Mouse (Mus musculus) liver, embryonic 14.5 days (tissue): ENCODE measurements around the gene Tnxb. TPM values are rescaled to one million over a fixed set of nuclear protein-coding genes. Genes with fewer than 3 reads are reported as not detected.

Experiments
- ATAC-seq: fragments of 200-750 bp; cut with Nextera tagmentation; 2 replicates; pipeline ENCODE4 v1.8.0; 2017; ENCODE audit warnings: moderate number of reproducible peaks, mild to moderate bottlenecking, moderate library complexity; ENCODE audit not compliant: insufficient read depth
- DNase-seq, 3 experiments: peaks; one replicate each; pipeline ENCODE4 v3.0.0-alpha.2; 2012 to 2013; ENCODE audit warnings: low read depth in 3 of 3, low spot score in 3 of 3
- H3K27ac ChIP-seq: fragments of 300-500 bp; sonication (generic); 2 replicates; pipeline ENCODE4 v1.5.1; 2014; ENCODE audit warnings: moderate library complexity, mild to moderate bottlenecking, control low read depth, inconsistent platforms
- H3K27me3 ChIP-seq: fragments of 300-500 bp; sonication (generic); 2 replicates; pipeline ENCODE4 v1.6.1; 2014; ENCODE audit warnings: mild to moderate bottlenecking, low read length, moderate library complexity; ENCODE audit not compliant: control insufficient read depth, insufficient read depth
- H3K36me3 ChIP-seq: fragments of 300-500 bp; sonication (generic); replicated peaks from 2 replicates; pipeline ENCODE4 v1.6.1; 2014; ENCODE audit warnings: low read depth; ENCODE audit not compliant: control insufficient read depth, insufficient read depth
- H3K4me1 ChIP-seq, 2 experiments: fragments of 200-500 bp in 1 of 2; fragments of 300-500 bp in 1 of 2; sonication (generic) in 1 of 2; replicated peaks; 2 replicates each; pipeline ENCODE4 v1.6.1; 2012 to 2014; ENCODE audit warnings: antibody characterized with exemption in 1 of 2, inconsistent platforms in 1 of 2, low read length in 1 of 2; ENCODE audit not compliant: control insufficient read depth in 2 of 2, insufficient read depth in 2 of 2
- H3K4me2 ChIP-seq: fragments of 300-500 bp; sonication (generic); 2 replicates; pipeline ENCODE4 v1.6.1; 2014; ENCODE audit warnings: low read depth, mild to moderate bottlenecking, control low read depth, moderate library complexity
- H3K4me3 ChIP-seq, 2 experiments: fragments of 200-500 bp in 1 of 2; fragments of 300-500 bp in 1 of 2; sonication (generic) in 1 of 2; 2 replicates each; pipeline ENCODE4 v1.5.1; 2012 to 2014; ENCODE audit warnings: low read depth in 2 of 2, low read length in 2 of 2, mild to moderate bottlenecking in 2 of 2, control low read depth in 1 of 2, inconsistent platforms in 1 of 2, moderate library complexity in 1 of 2; ENCODE audit not compliant: insufficient read depth in 1 of 2
- H3K9ac ChIP-seq: fragments of 300-500 bp; sonication (generic); replicated peaks from 2 replicates; pipeline ENCODE4 v1.6.1; 2014; ENCODE audit warnings: mild to moderate bottlenecking, control low read depth, moderate library complexity
- H3K9me3 ChIP-seq: fragments of 300-500 bp; sonication (generic); 2 replicates; pipeline ENCODE4 v1.6.1; 2016; ENCODE audit warnings: low read length, mixed read lengths; ENCODE audit not compliant: control insufficient read depth
- CTCF ChIP-seq: IDR thresholded peaks from 2 replicates; pipeline ENCODE4 v1.5.1; 2016; ENCODE audit warnings: antibody characterized with exemption, low read depth, control low read depth
- EP300 ChIP-seq: IDR thresholded peaks from 2 replicates; pipeline ENCODE4 v1.6.1; 2016; ENCODE audit warnings: antibody characterized with exemption, low read depth
- WGBS: fragments of 180-500 bp; shearing (Covaris S2); extraction: QIAGEN DNeasy Blood & Tissue Kit; methylation state at CpG from one replicate; pipeline ENCODE4 v1.1.7; 2014; ENCODE audit not compliant: insufficient replicate concordance; 5-methylcytosine and 5-hydroxymethylcytosine counted together
- polyA plus RNA-seq, 2 experiments: library from polyadenylated mRNA; depleted of rRNA in 1 of 2; stranded (reverse) in 1 of 2; unstranded in 1 of 2; fragments of >200 nt; fragmentation: Nextera tagmentation in 1 of 2; extraction: Ambion mirVana in 1 of 2; gene quantifications; 2 replicates each; pipeline versions ENCODE4 v1.2.1 to v1.2.3; 2012 to 2014

Gene Tnxb
- polyA plus RNA-seq, 2 experiments, result 0.13 to 0.17 TPM

DNA sequence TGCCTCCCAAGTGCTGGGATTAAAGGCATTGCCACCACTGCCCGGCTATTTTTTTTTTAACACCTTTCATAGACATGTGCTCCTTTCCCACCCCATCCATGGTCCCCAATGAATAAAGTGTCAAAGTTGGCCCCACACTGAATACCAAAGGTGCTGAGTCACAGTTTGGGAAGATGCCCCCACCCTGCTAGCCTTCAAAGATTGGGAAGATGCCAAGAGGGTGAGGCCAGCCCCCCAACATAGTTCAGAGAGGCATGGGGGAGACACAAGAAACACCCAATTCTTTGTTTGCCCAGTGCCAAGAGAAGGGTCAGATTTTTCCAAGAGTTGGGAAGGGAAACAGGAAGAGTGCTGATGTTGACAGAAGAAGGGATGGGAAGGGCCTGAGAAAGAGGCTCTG lies 7.9 kb upstream of the Tnxb start:
- no peak overlapping the region for H3K4me2 ChIP-seq
- H3K9me3 ChIP-seq, result no peaks in the 10 kb centered on the region
- H3K27me3 ChIP-seq, result peaks cover 17% of the 10 kb centered on the region
- no peak overlapping the region for H3K4me3 ChIP-seq
- DNase-seq (no peak), ATAC-seq (no peak)
- H3K27ac ChIP-seq, result no peak overlapping the region
- no peaks in the 10 kb centered on the region for H3K4me1 ChIP-seq
- no peaks in the 10 kb centered on the region for H3K36me3 ChIP-seq
- no peak for TF ChIP-seq EP300
- H3K9ac ChIP-seq, result no peak overlapping the region
- 64% methylated on average over 1 of the region's 1 CpGs for WGBS

DNA sequence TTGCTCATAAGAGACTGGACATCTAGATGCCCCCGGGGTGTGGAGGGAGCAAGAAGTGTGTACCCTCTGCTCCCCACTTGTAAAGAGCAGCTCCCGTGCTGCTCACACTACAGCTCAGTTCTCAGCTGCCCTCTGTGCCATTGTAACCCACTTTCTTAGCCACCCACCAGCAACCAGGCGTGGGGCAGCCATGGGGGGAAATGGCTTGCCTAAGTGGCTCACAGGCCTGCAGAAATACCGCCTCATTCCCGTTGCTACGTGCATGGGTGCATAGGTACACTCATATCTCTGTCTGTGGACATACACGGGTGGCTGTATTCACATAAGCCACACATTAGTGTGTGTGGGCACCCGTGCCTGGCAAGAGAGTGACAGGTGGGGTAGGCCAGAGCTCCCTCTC lies 7.4 kb upstream of the Tnxb start:
- H3K9me3 ChIP-seq, result no peaks in the 10 kb centered on the region
- no peak overlapping the region for H3K27ac ChIP-seq
- no peaks in the 10 kb centered on the region for H3K4me1 ChIP-seq
- no peak for DNase-seq
- H3K4me3 ChIP-seq, result no peak overlapping the region
- H3K4me2 ChIP-seq, result no peak overlapping the region
- no peaks in the 10 kb centered on the region for H3K36me3 ChIP-seq
- H3K9ac ChIP-seq, result no peak overlapping the region
- 59% methylated on average over 8 of the region's 8 CpGs for WGBS
- no peak for TF ChIP-seq EP300
- no peak for TF ChIP-seq CTCF
- no peak for ATAC-seq
- peaks cover 16% of the 10 kb centered on the region for H3K27me3 ChIP-seq

DNA sequence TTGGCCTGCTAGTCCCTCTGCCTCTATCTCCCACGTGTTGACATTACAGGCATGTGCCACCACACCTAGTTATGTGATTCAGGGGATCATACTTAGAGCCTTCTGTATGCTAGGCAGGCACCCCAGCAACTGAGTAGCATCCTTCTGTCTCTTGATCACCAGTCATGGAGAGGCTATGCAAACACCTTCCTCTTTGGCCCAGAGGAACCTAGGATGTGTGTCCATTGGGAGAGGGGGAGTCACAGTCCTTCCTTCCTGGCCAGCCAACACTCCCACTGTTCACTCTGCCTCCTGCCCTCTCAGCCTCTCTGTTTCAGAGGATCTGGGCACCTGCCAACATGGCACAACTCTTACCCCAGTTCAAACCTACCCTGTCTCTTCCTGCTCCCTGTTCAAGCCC lies 6.8 kb upstream of the Tnxb start:
- TF ChIP-seq EP300, result no peak
- TF ChIP-seq CTCF, result no peak
- WGBS, result 36% methylated on average over 1 of the region's 1 CpGs
- H3K9me3 ChIP-seq, result no peaks in the 10 kb centered on the region
- H3K36me3 ChIP-seq, result no peaks in the 10 kb centered on the region
- ATAC-seq (no peak), DNase-seq (no peak)
- H3K9ac ChIP-seq, result no peak overlapping the region
- H3K4me3 ChIP-seq, result no peak overlapping the region
- no peak overlapping the region for H3K4me2 ChIP-seq
- no peaks in the 10 kb centered on the region for H3K4me1 ChIP-seq
- no peak overlapping the region for H3K27ac ChIP-seq
- peaks cover 16% of the 10 kb centered on the region for H3K27me3 ChIP-seq

DNA sequence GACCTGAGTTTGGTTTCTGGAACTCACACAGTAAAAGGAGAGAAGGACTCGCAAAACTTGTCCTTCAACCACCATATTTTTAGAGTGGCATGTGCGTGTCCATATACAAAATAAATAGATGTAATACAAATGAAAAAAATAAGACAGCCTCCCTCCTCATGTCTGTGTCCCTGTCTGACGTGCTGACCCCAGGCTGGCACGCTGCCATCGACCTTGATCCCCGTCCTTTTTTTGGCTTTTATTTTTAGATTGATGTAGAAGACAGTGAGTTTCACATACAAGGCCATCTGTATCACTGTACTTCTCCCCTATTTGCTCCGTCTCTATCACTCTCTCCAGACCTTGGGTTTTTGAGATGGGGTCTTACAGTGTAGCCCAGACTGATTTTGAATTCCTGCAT lies 5.9 kb upstream of the Tnxb start:
- H3K9ac ChIP-seq, result no peak overlapping the region
- no peak overlapping the region for H3K27ac ChIP-seq
- 60% methylated on average over 7 of the region's 7 CpGs for WGBS
- DNase-seq, result no peak
- no peak overlapping the region for H3K4me2 ChIP-seq
- H3K4me3 ChIP-seq, result no peak overlapping the region
- H3K27me3 ChIP-seq, result peaks cover 16% of the 10 kb centered on the region
- TF ChIP-seq CTCF (no peak), EP300 (no peak)
- no peak for ATAC-seq
- no peaks in the 10 kb centered on the region for H3K36me3 ChIP-seq
- no peaks in the 10 kb centered on the region for H3K4me1 ChIP-seq
- no peaks in the 10 kb centered on the region for H3K9me3 ChIP-seq

DNA sequence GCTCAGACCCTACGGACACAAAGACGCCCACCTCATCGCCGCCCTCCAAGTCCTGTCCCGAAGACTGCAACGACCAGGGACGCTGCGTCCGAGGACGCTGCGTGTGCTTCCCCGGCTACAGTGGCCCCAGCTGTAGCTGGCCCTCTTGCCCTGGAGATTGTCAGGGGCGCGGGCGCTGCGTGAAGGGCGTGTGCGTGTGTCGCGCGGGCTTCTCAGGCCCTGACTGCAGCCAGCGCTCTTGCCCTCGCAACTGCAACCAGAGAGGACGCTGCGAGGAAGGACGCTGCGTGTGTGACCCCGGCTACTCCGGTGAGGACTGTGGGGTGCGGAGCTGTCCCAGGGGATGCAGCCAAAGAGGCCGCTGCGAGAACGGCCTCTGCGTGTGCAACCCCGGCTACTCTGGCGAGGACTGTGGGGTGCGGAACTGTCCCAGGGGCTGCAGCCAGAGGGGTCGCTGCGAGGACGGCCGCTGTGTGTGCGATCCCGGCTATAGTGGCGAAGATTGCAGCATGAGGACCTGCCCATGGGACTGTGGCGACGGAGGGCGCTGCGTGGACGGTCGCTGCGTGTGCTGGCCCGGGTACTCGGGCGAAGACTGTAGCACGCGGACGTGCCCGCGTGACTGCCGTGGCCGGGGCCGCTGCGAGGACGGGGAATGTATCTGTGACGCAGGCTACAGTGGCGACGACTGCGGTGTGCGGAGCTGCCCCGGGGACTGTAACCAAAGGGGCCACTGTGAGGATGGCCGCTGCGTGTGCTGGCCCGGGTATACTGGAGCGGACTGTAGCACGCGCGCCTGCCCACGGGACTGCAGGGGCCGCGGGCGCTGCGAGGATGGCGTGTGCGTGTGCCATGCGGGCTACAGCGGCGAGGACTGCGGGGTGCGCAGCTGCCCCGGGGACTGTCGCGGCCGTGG lies 1.1 kb downstream of the Tnxb start:
- TF ChIP-seq CTCF, result no peak
- TF ChIP-seq EP300, result no peak
- no peaks in the 10 kb centered on the region for H3K4me1 ChIP-seq
- H3K36me3 ChIP-seq, result no peaks in the 10 kb centered on the region
- ATAC-seq, result no peak
- WGBS, result 17% methylated on average over 93 of the region's 93 CpGs
- no peak overlapping the region for H3K27ac ChIP-seq
- no peak overlapping the region for H3K9ac ChIP-seq
- H3K4me3 ChIP-seq, result no peak overlapping the region
- H3K9me3 ChIP-seq, result no peaks in the 10 kb centered on the region
- no peak for DNase-seq
- H3K27me3 ChIP-seq, result peaks cover 39% of the 10 kb centered on the region
- no peak overlapping the region for H3K4me2 ChIP-seq
